Mouse (Mus musculus): Measurements from ENCODE around the gene Lurap1l. TPM values are rescaled to one million over a fixed set of nuclear protein-coding genes. Genes with fewer than 3 reads are reported as not detected.

The Lurap1l gene
- polyA plus RNA-seq, 1 experiment from 2014 or later = 31.2 TPM

GRCm38 (mm10) chr4:80950280-80950781, 39.9 kb downstream of the Lurap1l start:
- WGBS = 45% methylated on average over 8 of the region's 8 CpGs
- Histone ChIP-seq H3K27ac (no peak overlapping the region), H3K4me3 (no peak overlapping the region), H3K4me2 (no peak overlapping the region), H3K9me3 (no peaks in the 10 kb centered on the region), H3K36me3 (no peaks in the 10 kb centered on the region), H3K4me1 (no peaks in the 10 kb centered on the region), H3K9ac (no peak overlapping the region), H3K27me3 (no peaks in the 10 kb centered on the region)
- no peak for ATAC-seq (ENCODE audit: insufficient number of reproducible peaks, low FRiP score, low TSS enrichment, low read depth)

- no peaks in the 10 kb centered on the region for H3K9me3 ChIP-seq
- H3K36me3 ChIP-seq = no peaks in the 10 kb centered on the region
- no peak for ATAC-seq (ENCODE audit: insufficient number of reproducible peaks, low FRiP score, low TSS enrichment, low read depth)
- WGBS = 80% methylated on average over 1 of the region's 1 CpGs
- no peak overlapping the region for H3K4me2 ChIP-seq
- H3K27me3 ChIP-seq = no peaks in the 10 kb centered on the region
- H3K4me3 ChIP-seq = no peak overlapping the region
- no peak overlapping the region for H3K9ac ChIP-seq
- H3K27ac ChIP-seq = no peak overlapping the region
- no peaks in the 10 kb centered on the region for H3K4me1 ChIP-seq
These were observed 42.2 kb downstream of the Lurap1l start for GRCm38 (mm10) chr4:80952653-80953052.

- no peaks in the 10 kb centered on the region for H3K27me3 ChIP-seq
- no peak overlapping the region for H3K4me2 ChIP-seq
- H3K36me3 ChIP-seq = no peaks in the 10 kb centered on the region
- ATAC-seq (ENCODE audit: insufficient number of reproducible peaks, low FRiP score, low TSS enrichment, low read depth) = no peak
- WGBS = 46% methylated on average over 2 of the region's 2 CpGs
- H3K4me1 ChIP-seq = no peaks in the 10 kb centered on the region
- no peak overlapping the region for H3K27ac ChIP-seq
- H3K4me3 ChIP-seq = no peak overlapping the region
- H3K9ac ChIP-seq = no peak overlapping the region
- no peaks in the 10 kb centered on the region for H3K9me3 ChIP-seq
These were observed 45.5 kb downstream of the Lurap1l start for GRCm38 (mm10) chr4:80955942-80956341.

GRCm38 (mm10) chr4:80967526-80967925, 57.1 kb downstream of the Lurap1l start:
- 90% methylated on average over 17 of the region's 17 CpGs for WGBS
- no peak overlapping the region for H3K27ac ChIP-seq
- ATAC-seq (ENCODE audit: insufficient number of reproducible peaks, low FRiP score, low TSS enrichment, low read depth) = no peak
- H3K36me3 ChIP-seq = no peaks in the 10 kb centered on the region
- H3K4me1 ChIP-seq = no peaks in the 10 kb centered on the region
- no peak overlapping the region for H3K9ac ChIP-seq
- no peaks in the 10 kb centered on the region for H3K27me3 ChIP-seq
- no peak overlapping the region for H3K4me3 ChIP-seq
- H3K9me3 ChIP-seq = peaks cover 3% of the 10 kb centered on the region; the same call in 1 of the 2 replicates
- H3K4me2 ChIP-seq = no peak overlapping the region

- no peak for ATAC-seq (ENCODE audit: insufficient number of reproducible peaks, low FRiP score, low TSS enrichment, low read depth)
- Histone ChIP-seq H3K4me3 (no peak overlapping the region), H3K36me3 (no peaks in the 10 kb centered on the region), H3K9me3 (peaks cover 3% of the 10 kb centered on the region; the same call in 1 of the 2 replicates), H3K27me3 (no peaks in the 10 kb centered on the region), H3K4me1 (no peaks in the 10 kb centered on the region), H3K4me2 (no peak overlapping the region), H3K9ac (no peak overlapping the region), H3K27ac (no peak overlapping the region)
- WGBS = 38% methylated on average over 1 of the region's 1 CpGs
These were observed 61.4 kb downstream of the Lurap1l start for GRCm38 (mm10) chr4:80971846-80972245.

- no peak for ATAC-seq (ENCODE audit: insufficient number of reproducible peaks, low FRiP score, low TSS enrichment, low read depth)
- H3K9ac ChIP-seq = no peak overlapping the region
- no peak overlapping the region for H3K27ac ChIP-seq
- no peaks in the 10 kb centered on the region for H3K9me3 ChIP-seq
- H3K4me1 ChIP-seq = no peaks in the 10 kb centered on the region
- H3K27me3 ChIP-seq = no peaks in the 10 kb centered on the region
- H3K36me3 ChIP-seq = no peaks in the 10 kb centered on the region
- H3K4me3 ChIP-seq = no peak overlapping the region
- no peak overlapping the region for H3K4me2 ChIP-seq
These were observed 63.5 kb downstream of the Lurap1l start for GRCm38 (mm10) chr4:80973896-80974295.

GRCm38 (mm10) chr4:80990819-80991218, 80.4 kb downstream of the Lurap1l start:
- H3K27ac ChIP-seq = no peak overlapping the region
- H3K4me1 ChIP-seq = no peaks in the 10 kb centered on the region
- H3K9me3 ChIP-seq = no peaks in the 10 kb centered on the region
- no peak for ATAC-seq (ENCODE audit: insufficient number of reproducible peaks, low FRiP score, low TSS enrichment, low read depth)
- H3K27me3 ChIP-seq = no peaks in the 10 kb centered on the region
- H3K4me2 ChIP-seq = no peak overlapping the region
- 78% methylated on average over 1 of the region's 1 CpGs for WGBS
- no peaks in the 10 kb centered on the region for H3K36me3 ChIP-seq
- H3K9ac ChIP-seq = no peak overlapping the region
- H3K4me3 ChIP-seq = no peak overlapping the region

- Histone ChIP-seq H3K36me3 (no peaks in the 10 kb centered on the region), H3K9ac (no peak overlapping the region), H3K27me3 (no peaks in the 10 kb centered on the region), H3K4me2 (no peak overlapping the region), H3K4me1 (peaks cover 2% of the 10 kb centered on the region; the same call in 1 of the 2 replicates), H3K4me3 (no peak overlapping the region), H3K27ac (no peak overlapping the region), H3K9me3 (no peaks in the 10 kb centered on the region)
- WGBS = 80% methylated on average over 2 of the region's 2 CpGs
- no peak for ATAC-seq (ENCODE audit: insufficient number of reproducible peaks, low FRiP score, low TSS enrichment, low read depth)
These were observed 93.1 kb downstream of the Lurap1l start for GRCm38 (mm10) chr4:81003528-81003927.

Small RNA genes within 50 kb of the gene (microRNA-seq; reads per million reads assigned to microRNA genes)
- not detected for gene Gm27452

Other genes starting within 250 kb of the Lurap1l start
- gene Tyrp1, start 76.5 kb upstream of the Lurap1l start, polyA plus RNA-seq (2015; fragmentation: Nextera tagmentation; extraction: Ambion mirVana) = 0.49 and 1.1 TPM in 2 replicates